Mouse (Mus musculus) MEL (cell line): ENCODE results near the gene Trim59.

Experiments
- CHD2 ChIP-seq: IDR thresholded peaks from 2 replicates; pipeline ENCODE4 v1.6.1; 2011; ENCODE audit warnings: low read length, improper control_type of control experiment
- CTCF ChIP-seq, 3 experiments: IDR thresholded peaks in 2 of 3; conservative IDR thresholded peaks in 1 of 3; 2 replicates each; pipeline ENCODE4 v1.5.1; 2011 to 2012; ENCODE audit warnings: low read length in 3 of 3, low read depth in 2 of 3, mild to moderate bottlenecking in 2 of 3, improper control_type of control experiment in 1 of 3, inconsistent platforms in 1 of 3, mixed read lengths in 1 of 3, moderate library complexity in 1 of 3; ENCODE audit not compliant: control insufficient read depth in 1 of 3, insufficient read depth in 1 of 3, poor library complexity in 1 of 3, severe bottlenecking in 1 of 3
- E2F4 ChIP-seq: IDR thresholded peaks from 2 replicates; pipeline ENCODE4 v1.6.1; 2011; ENCODE audit warnings: low read depth, low read length, improper control_type of control experiment, borderline replicate concordance
- EP300 ChIP-seq, 2 experiments: IDR thresholded peaks; 2 replicates each; pipeline ENCODE4 v1.6.1; 2011; ENCODE audit warnings: improper control_type of control experiment in 2 of 2, low read length in 2 of 2, low read depth in 1 of 2, mild to moderate bottlenecking in 1 of 2
- HCFC1 ChIP-seq: IDR thresholded peaks from 2 replicates; pipeline ENCODE4 v1.6.1; 2012; ENCODE audit warnings: low read depth, mild to moderate bottlenecking, inconsistent platforms, low read length, improper control_type of control experiment, moderate library complexity
- KAT2A ChIP-seq: conservative IDR thresholded peaks from 2 replicates; pipeline ENCODE4 v1.6.1; 2012; ENCODE audit warnings: low read depth, low read length, improper control_type of control experiment, inconsistent platforms
- NELFE ChIP-seq: IDR thresholded peaks from 2 replicates; pipeline ENCODE4 v1.6.1; 2011; ENCODE audit warnings: low read depth, low read length, improper control_type of control experiment
- POLR2A ChIP-seq, 2 experiments: IDR thresholded peaks; 2 replicates each; pipeline ENCODE4 v1.6.1; 2011 to 2012; ENCODE audit warnings: low read length in 2 of 2, mild to moderate bottlenecking in 2 of 2, control low read depth in 1 of 2, improper control_type of control experiment in 1 of 2, low read depth in 1 of 2, moderate library complexity in 1 of 2; ENCODE audit not compliant: control insufficient read depth in 1 of 2, insufficient read depth in 1 of 2, poor library complexity in 1 of 2
- ZNF384 ChIP-seq: IDR thresholded peaks from 2 replicates; pipeline ENCODE4 v1.6.1; 2012; ENCODE audit warnings: low read depth, mild to moderate bottlenecking, inconsistent platforms, low read length, improper control_type of control experiment

DNA sequence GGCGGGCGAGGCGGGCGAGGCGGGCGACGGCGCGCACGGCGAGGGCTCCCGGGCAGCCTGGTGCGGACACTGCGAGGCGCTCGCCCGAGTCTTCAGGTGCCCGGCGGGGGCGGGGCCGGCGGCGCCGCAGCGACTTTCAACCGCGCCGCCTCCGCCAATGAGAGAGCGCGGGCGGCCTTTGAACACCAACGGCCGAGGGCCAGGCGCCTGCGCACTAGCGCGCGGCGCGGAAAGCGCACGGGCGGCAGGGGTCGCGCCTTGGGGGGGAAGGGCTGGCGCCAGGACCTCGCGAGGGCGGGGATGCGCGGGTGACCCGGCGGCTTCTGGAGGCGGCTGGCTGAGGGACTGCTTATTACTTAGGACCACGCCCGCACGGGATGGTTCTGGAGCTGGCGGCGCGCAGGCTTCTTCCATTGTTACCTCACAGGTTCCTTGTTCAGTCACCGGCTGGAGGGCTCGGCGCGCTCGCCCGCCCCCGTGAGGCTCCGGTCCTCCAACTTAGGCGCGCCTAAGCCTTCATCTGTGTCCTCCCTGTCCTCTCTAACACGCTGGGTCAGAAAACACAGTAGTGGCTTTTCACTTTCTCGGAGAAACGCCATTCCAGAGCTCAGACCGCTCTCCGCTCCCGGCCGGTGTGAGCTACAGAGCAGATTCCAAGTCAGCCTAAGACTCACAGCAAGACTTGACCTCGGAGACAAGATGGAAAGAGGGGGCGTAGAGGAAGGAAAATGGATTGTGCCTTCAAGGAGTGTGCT is at the start of gene Trim59:
- TF ChIP-seq HCFC1 (peak; percentile 61), EP300 (IDR thresholded peaks at IDR 0.05; ENCODE audit: low read depth in 1 of 2, low read length in 2 of 2) (peak in 1 of 2 experiments; percentile 36; a peak in 1 of 4 replicates), CHD2 (no peak), POLR2A (IDR thresholded peaks at IDR 0.05; ENCODE audit: control insufficient read depth in 1 of 2, insufficient read depth in 1 of 2, low read depth in 1 of 2, low read length in 2 of 2, poor library complexity in 1 of 2) (peak; percentile 48 to 81; a peak in 3 of 4 replicates), KAT2A (peak; percentile 33; the same call in 1 of the 2 replicates), CTCF (IDR thresholded peaks at IDR 0.05 in 2 of 3, conservative IDR thresholded peaks at IDR 0.05 in 1 of 3; ENCODE audit: control insufficient read depth in 1 of 3, insufficient read depth in 1 of 3, low read depth in 2 of 3, low read length in 3 of 3, poor library complexity in 1 of 3, severe bottlenecking in 1 of 3) (no peak), ZNF384 (no peak), NELFE (peak; percentile 70), E2F4 (peak; percentile 77; the same call in 1 of the 2 replicates)
